Mouse (Mus musculus) adrenal gland, adult 10 weeks (tissue): ENCODE results near the gene Has1. TPM values are rescaled to one million over a fixed set of nuclear protein-coding genes. Genes with fewer than 3 reads are reported as not detected.

ENCODE experiments used
- polyA plus RNA-seq: library from polyadenylated mRNA; stranded (reverse); fragments of 350-450 nt; fragmentation: Illumina TruSeq; extraction: RNeasy Lipid Tissue Mini Kit (QIAGEN cat#74804); gene quantifications from one replicate; pipeline ENCODE4 v1.2.3, GENCODE M21; 2014; ENCODE audit warnings: low read depth, low replicate concordance

Gene Has1
- not detected for polyA plus RNA-seq

DNA sequence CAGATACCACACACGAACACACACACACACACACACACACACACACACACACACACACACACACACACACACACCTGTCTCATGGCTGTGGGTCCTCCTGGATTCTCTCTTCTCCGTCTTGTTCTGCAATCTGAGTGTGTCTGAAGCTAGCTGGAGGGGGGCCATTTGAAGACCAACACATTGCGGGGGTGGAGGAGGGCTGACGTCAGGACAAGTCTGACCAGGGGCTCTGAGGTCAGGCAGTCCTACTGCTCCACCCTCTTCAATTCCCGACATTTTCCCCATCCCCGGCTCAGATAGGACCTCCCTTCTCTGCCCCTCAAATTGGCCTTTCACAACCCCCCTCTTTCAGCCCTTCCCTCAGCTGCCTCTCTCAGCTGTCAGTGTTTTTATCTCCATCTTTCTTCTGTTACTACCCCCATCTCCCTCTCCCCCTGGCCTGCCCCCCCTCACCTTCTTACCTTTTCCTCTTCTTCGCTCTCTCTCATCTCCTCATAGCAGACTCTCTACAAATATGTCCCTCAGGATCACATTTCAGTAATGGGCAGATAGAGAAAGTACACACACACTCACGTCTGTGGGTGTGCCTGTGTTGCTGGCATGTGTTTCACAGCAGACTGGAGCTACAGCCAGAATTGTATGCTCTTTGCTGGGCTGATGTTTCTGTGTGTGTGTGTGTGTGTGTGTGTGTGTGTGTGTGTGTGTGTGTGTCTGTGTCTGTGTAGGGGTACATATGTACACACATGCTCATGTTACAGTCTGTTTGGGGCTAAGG lies at the start of gene Has1:
TSS of gene Has1 (minus strand) at position 142 of the 775 bp plus-strand sequence.

DNA sequence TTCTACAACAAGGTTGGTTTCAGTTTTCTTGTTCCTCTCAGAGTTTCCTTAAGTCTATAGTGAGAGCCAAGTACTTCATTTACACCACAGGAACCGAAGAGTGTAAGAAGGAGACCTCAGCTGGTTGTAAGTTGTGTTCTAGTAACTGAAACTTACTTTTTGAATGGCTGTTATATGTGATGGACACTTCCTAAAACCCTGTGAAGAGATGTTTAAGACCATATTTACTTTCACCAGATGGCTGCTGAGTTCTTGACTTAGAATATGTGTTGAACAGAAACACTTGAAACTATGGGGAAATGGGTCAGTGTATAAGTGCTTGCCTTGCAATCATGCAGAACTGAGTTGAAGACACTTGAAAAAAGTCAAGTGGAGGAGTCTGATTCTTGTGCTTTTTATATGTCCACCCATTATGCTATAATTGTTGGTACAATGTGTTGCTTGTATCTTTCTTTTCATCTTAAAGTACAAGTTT lies 32.8 kb upstream of the Has1 start, which contains the start of the genes Fpr2 and Fpr3:
TSS of gene Fpr2 (plus strand) at position 51 of the 475 bp plus-strand sequence.
TSS of gene Fpr3 (plus strand) at position 79 of the 475 bp plus-strand sequence.

DNA sequence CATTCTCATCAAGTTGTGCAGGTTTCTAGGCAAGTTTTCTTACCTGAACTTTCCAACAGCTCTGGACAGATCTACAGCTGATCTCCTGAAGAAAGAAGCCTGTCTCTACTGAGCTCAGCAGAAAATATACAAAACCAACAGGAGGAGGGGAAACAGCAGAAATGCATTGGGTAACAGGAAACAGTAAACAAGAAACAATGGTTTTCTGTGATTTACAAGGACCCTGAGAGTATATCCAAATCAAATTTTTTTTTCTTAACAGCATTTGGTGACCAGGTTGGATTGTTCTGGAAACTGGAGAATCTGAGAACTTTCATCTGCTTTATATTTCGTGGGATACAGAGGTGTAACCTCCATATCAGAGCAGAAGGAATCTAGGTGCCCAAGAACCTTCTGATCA lies 28.8 kb upstream of the Has1 start, which contains the start of gene Fpr1:
TSS of gene Fpr1 (minus strand) at position 101 of the 400 bp plus-strand sequence.

DNA sequence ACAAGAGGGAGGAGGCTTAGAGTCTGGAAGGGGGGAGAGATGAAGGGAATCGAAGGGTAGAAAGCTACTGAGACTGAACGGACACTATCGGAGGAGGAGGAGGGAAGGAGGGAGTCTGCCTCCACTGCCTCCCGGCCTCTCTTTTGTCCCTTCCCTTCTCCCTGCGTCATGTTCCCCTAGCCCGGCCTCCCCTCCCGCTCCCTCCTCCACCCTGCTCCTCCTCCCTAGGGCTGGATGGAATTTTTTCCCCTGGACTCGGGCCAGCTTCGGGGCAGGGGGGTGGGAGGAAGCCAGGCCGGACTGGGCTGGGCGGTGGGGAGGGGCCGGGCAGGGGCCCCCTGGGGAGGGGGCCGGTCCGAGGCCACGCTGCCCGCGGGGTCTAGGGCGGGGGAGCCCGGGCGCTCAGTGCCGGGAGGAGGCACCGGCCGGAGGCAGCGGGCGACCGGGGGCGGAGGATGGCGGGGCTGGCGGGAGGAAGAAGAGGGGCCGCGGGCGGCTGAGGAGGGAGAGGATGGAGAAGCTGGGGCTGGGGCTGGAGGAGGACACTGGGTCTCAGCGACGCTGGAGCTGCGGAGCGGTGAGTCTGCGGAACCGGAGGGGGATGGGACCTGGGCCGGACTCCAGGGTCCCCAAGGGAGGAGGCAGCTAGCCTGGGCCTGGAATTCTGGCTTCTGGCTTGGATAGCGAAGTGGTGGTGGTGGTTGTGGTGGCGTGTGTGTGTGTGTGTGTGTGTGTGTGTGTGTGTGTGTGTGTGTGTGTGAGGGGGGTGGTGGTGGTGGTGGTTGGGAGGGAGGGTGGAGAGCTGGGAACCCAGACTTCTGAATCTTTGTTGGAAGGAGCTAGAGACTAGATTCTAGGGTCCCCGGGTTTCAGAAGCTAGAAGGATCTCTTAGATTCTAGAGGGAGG lies 28.0 kb downstream of the Has1 start, which contains the start of gene Spaca6:
TSS of gene Spaca6 (plus strand) at position 408 of the 907 bp plus-strand sequence.

Other genes with a start within 250 kb of the Has1 start
- 207 TPM for gene Lnpep, start 230.2 kb downstream of the Has1 start, polyA plus RNA-seq
- gene Vmn2r90, start 151.5 kb downstream of the Has1 start, polyA plus RNA-seq, result not detected
- 41.7 TPM for gene Spaca6, start 28.0 kb downstream of the Has1 start, polyA plus RNA-seq
- gene Fpr1, start 28.7 kb upstream of the Has1 start, polyA plus RNA-seq, result not detected
- gene Fpr2, start 32.6 kb upstream of the Has1 start, polyA plus RNA-seq, result not detected
- gene Fpr3, start 32.6 kb upstream of the Has1 start, polyA plus RNA-seq, result not detected
- not detected for gene Fpr-rs4, start 166.5 kb upstream of the Has1 start, polyA plus RNA-seq
- gene Vmn2r124, start 194.2 kb upstream of the Has1 start, polyA plus RNA-seq, result not detected
- gene Vmn2r91, start 229.8 kb upstream of the Has1 start, polyA plus RNA-seq, result not detected